Mouse (Mus musculus) forebrain, embryonic 16.5 days (tissue): Measurements from ENCODE around the gene Bcl11a. TPM values are rescaled to one million over a fixed set of nuclear protein-coding genes. Genes with fewer than 3 reads are reported as not detected.

Experiments used
- ATAC-seq: fragments of 200-750 bp; cut with Nextera tagmentation; 2 replicates; pipeline ENCODE4 v1.8.0; 2017; ENCODE audit warnings: mild to moderate bottlenecking, moderate library complexity
- H3K27ac ChIP-seq: fragments of 300-500 bp; sonication (generic); 2 replicates; pipeline ENCODE4 v1.5.1; 2014; ENCODE audit warnings: low read length, control low read depth
- H3K27me3 ChIP-seq: fragments of 300-500 bp; sonication (generic); replicated peaks from 2 replicates; pipeline ENCODE4 v1.6.1; 2014; ENCODE audit warnings: low read length; ENCODE audit not compliant: control insufficient read depth, insufficient read depth
- H3K36me3 ChIP-seq: fragments of 300-500 bp; sonication (generic); 2 replicates; pipeline ENCODE4 v1.6.1; 2014; ENCODE audit not compliant: control insufficient read depth, insufficient read depth
- H3K4me1 ChIP-seq: fragments of 300-500 bp; sonication (generic); replicated peaks from 2 replicates; pipeline ENCODE4 v1.6.1; 2014; ENCODE audit warnings: low read length; ENCODE audit not compliant: control insufficient read depth, insufficient read depth
- H3K4me2 ChIP-seq: fragments of 300-500 bp; sonication (generic); 2 replicates; pipeline ENCODE4 v1.6.1; 2014; ENCODE audit warnings: mild to moderate bottlenecking, low read length, control low read depth
- H3K4me3 ChIP-seq: fragments of 300-500 bp; sonication (generic); replicated peaks from 2 replicates; pipeline ENCODE4 v1.5.1; 2014; ENCODE audit warnings: mild to moderate bottlenecking, low read length, control low read depth
- H3K9ac ChIP-seq: fragments of 300-500 bp; sonication (generic); replicated peaks from 2 replicates; pipeline ENCODE4 v1.6.1; 2014; ENCODE audit warnings: low read depth, low read length, control low read depth
- H3K9me3 ChIP-seq: fragments of 300-500 bp; sonication (generic); 2 replicates; pipeline ENCODE4 v1.6.1; 2016; ENCODE audit warnings: low read length; ENCODE audit not compliant: control insufficient read depth
- WGBS: fragments of 180-500 bp; shearing (Covaris S2); extraction: QIAGEN DNeasy Blood & Tissue Kit; methylation state at CpG from one replicate; pipeline ENCODE4 v1.1.7; 2014; 5-methylcytosine and 5-hydroxymethylcytosine counted together
- polyA plus RNA-seq: library from polyadenylated mRNA; unstranded; fragments of >200 nt; fragmentation: Nextera tagmentation; extraction: Ambion mirVana; gene quantifications from 2 replicates; pipeline ENCODE4 v1.2.1, GENCODE M21; 2015

Bcl11a gene
- polyA plus RNA-seq, 1 experiment from 2014 or later, result 236 TPM

DNA sequence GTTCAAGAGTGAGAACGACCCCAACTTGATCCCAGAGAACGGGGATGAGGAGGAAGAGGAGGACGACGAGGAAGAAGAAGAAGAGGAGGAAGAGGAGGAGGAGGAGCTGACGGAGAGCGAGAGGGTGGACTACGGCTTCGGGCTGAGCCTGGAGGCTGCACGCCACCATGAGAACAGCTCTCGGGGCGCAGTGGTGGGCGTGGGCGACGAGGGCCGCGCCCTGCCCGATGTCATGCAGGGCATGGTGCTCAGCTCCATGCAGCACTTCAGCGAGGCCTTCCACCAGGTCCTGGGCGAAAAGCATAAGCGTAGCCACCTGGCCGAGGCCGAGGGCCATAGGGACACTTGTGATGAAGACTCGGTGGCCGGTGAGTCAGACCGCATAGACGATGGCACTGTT, 86.2 kb downstream of the Bcl11a start:
- ATAC-seq, result no peak
- Histone ChIP-seq H3K9ac (no peak overlapping the region), H3K9me3 (no peaks in the 10 kb centered on the region), H3K4me3 (no peak overlapping the region), H3K27ac (no peak overlapping the region), H3K4me2 (no peak overlapping the region), H3K36me3 (peaks cover 17% of the 10 kb centered on the region), H3K4me1 (peaks cover 44% of the 10 kb centered on the region), H3K27me3 (no peaks in the 10 kb centered on the region)
- 97% methylated on average over 26 of the region's 26 CpGs for whole genome bisulfite sequencing

DNA sequence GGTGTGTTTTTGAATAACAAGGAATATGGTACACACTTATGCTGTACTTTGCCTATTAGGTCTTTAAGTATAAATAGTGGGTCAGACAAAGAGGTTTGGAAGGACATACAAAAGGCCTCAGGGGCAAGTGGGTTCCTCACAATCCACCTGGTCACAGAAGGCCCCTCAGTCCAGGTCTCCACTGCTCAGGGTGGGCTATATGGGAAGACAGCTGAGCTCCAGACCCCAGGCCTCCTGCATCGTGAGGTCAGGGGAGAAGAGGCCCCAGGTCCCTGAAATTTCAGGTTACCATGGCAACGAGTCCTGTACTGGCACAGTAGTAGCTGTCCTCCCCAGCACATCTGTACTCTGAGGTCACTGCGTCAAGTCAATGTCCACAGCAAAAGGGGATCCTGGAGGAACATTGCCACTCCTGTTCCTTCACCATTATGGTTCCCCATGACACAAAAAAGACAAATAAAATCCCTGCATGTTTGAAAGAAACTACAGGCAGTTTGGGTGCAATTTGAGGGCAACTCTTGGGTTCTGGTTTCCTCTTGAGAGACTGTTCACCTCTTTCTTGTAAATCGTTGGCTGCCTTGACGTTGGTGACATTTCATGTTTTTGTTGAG, 93.9 kb downstream of the Bcl11a start:
- Histone ChIP-seq H3K27me3 (no peaks in the 10 kb centered on the region), H3K27ac (no peak overlapping the region), H3K4me3 (no peak overlapping the region), H3K9me3 (no peaks in the 10 kb centered on the region), H3K4me1 (0 out of 2 replicates have a peak, but pooled peaks cover 6% of the 10 kb centered on the region), H3K36me3 (peaks cover 6% of the 10 kb centered on the region; the same call in 1 of the 2 replicates), H3K4me2 (no peak overlapping the region), H3K9ac (no peak overlapping the region)
- ATAC-seq, result 0 out of 2 replicates have a peak, but pooled peaks have one; percentile 19
- 81% methylated on average over 5 of the region's 5 CpGs for WGBS

DNA sequence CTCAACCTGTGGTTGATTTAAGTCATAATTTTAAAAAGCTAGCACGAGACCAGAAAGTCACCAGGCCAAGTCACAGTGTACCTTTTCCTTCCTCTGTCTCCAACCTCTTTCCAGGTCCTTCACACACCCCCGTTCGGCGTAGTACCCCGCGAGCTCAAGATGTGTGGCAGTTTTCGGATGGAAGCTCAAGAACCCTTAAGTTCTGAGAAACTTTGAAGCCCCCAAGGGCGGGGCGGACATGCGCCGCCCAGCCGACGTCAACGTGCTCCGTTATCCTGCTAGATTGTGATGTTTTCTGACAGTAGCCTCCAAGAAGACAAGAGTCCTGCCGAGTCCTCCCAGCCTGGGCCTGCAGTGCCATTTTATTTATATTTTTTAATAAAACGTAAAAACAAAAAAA, 94.7 kb downstream of the Bcl11a start:
- Histone ChIP-seq H3K27ac (no peak overlapping the region), H3K4me1 (0 out of 2 replicates have a peak, but pooled peaks cover 6% of the 10 kb centered on the region), H3K4me2 (no peak overlapping the region), H3K27me3 (no peaks in the 10 kb centered on the region), H3K36me3 (peaks cover 6% of the 10 kb centered on the region; the same call in 1 of the 2 replicates), H3K9ac (no peak overlapping the region), H3K4me3 (no peak overlapping the region), H3K9me3 (no peaks in the 10 kb centered on the region)
- ATAC-seq, result no peak
- 88% methylated on average over 17 of the region's 17 CpGs for WGBS

DNA sequence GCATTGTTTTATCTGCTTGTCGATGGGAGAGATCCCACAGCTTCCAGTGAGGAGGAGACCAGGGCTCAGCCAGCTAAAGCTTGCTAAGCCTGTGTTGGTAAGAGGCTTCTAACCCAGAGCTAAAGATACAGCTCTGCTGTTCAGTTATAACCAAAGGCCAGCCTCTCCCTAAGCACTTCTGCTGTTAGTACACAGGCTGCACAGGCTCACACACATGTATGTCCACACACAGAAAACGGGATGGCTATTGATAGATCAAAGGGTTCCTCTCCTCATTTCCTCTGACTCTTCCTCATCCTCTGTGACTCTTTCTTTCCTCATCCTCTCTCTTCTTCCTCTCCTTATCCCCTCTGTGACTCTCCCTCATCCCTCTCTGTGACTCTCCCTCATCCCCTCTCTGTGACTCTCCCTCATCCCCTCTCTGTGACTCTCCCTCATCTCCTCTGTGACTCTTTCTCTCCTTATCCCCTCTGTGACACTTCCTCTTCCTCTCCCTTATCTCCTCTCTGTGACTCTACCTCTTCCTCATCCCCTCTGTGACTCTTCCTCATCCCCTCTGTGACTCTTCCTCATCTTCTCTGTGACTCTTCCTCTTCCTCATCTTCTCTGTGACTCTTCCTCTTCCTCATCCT, 96.4 kb downstream of the Bcl11a start:
- Histone ChIP-seq H3K4me1 (0 out of 2 replicates have a peak, but pooled peaks cover 4% of the 10 kb centered on the region), H3K27ac (no peak overlapping the region), H3K36me3 (peaks cover 6% of the 10 kb centered on the region; the same call in 1 of the 2 replicates), H3K4me2 (no peak overlapping the region), H3K9me3 (no peaks in the 10 kb centered on the region), H3K9ac (no peak overlapping the region), H3K4me3 (no peak overlapping the region), H3K27me3 (no peaks in the 10 kb centered on the region)
- 88% methylated on average over 2 of the region's 2 CpGs for WGBS
- ATAC-seq, result no peak

DNA sequence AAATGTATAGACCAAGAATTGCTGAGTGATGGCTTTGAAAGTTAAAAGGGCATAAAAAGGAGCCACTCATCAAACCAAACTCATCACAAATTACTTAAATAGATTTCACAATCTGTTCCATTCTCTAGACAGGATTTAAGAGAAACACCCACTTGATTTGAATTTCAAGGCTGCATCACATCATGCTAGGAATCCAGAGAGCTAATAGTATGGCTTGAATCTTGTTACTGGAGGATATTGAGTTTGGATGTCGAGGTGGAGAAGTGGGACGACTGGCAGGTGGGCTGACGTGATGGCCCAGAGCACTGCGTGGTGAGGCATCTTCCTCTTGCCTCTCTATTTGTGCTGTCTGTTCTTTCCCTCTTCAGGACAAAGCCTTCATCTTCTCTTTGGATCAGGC, 99.6 kb downstream of the Bcl11a start:
- Histone ChIP-seq H3K4me1 (peaks cover 5% of the 10 kb centered on the region), H3K9me3 (no peaks in the 10 kb centered on the region), H3K9ac (no peak overlapping the region), H3K36me3 (peaks cover 4% of the 10 kb centered on the region; the same call in 1 of the 2 replicates), H3K4me3 (no peak overlapping the region), H3K27ac (no peak overlapping the region), H3K27me3 (no peaks in the 10 kb centered on the region), H3K4me2 (no peak overlapping the region)
- no peak for ATAC-seq
- 85% methylated on average over 4 of the region's 4 CpGs for WGBS

DNA sequence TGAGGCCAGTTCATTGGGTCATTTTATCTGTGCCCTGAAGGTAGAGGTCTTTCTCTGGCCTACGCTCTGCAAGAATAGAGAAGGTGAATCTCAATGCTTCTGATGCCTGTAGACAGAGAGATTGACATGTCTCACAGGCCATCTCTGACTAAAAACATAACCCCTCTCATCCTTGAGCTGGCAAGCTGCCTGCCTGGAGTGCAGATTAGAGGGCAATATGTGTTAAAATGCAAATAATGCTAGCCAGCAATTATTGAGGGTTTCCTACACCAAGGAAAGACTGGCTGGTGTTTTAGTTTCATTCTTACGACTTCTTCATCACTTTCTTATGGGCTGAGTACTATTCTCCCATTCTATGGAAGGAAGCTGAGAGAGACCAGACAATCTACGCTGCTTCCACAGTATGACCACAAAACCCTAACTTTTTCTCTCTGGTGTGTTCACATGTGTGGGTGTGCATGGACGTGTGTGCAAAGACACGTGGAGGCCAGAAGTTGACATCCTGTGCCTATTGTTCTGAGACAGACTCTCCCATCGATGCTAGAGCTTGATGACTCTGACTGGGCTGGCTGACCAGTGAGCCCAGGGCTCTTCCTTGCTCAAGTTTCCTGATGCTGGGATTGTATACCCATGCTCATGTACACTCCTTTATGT, 101.1 kb downstream of the Bcl11a start:
- no peak overlapping the region for H3K27ac ChIP-seq
- no peaks in the 10 kb centered on the region for H3K27me3 ChIP-seq
- peaks cover 8% of the 10 kb centered on the region for H3K4me1 ChIP-seq
- ATAC-seq, result no peak
- H3K36me3 ChIP-seq, result no peaks in the 10 kb centered on the region
- H3K4me3 ChIP-seq, result no peak overlapping the region
- H3K9ac ChIP-seq, result no peak overlapping the region
- 94% methylated on average over 6 of the region's 6 CpGs for WGBS
- no peak overlapping the region for H3K4me2 ChIP-seq
- H3K9me3 ChIP-seq, result no peaks in the 10 kb centered on the region

DNA sequence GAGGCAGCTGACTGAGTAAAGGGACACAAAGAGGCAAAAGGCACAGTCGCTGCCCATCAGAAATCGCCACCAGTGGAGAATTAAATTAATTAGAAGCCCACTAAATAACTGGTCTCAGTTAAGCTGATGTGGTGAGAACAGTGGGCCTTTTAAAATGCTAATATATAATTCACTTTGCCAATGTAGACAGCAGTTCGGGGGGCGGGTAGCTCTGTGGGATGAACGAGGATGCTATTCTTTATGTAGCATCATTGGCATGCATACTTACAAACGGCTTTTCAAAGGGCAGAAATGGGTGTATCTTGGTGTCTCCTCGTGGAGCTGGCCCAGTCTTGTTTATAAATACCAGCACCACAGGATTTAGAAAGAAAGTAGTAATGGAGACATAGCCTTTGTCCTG, 102.2 kb downstream of the Bcl11a start:
- peak; percentile 47 for ATAC-seq

DNA sequence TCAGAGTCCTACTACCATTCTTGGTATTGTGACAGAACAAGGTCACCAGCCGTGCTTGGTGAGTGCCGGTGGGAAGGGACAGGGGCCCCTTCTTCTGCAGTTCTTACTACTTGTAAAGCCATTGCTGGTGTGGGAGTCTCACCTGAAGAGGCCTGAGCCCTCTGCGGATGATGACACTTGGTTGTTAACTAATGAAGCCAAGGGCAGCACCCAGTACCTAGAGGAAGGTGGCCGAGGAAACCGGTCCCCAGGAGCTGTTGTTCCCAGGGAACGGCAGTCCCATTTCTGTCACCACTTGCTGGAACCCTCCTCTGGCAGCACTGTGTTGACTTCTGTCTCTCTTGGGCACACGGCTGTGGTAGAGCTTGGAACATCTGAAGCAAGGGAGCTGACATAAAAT, 105.6 kb downstream of the Bcl11a start:
- Histone ChIP-seq H3K4me3 (no peak overlapping the region), H3K4me2 (no peak overlapping the region), H3K27ac (no peak overlapping the region), H3K9ac (no peak overlapping the region), H3K4me1 (peaks cover 8% of the 10 kb centered on the region), H3K27me3 (no peaks in the 10 kb centered on the region), H3K9me3 (no peaks in the 10 kb centered on the region), H3K36me3 (no peaks in the 10 kb centered on the region)
- 85% methylated on average over 7 of the region's 7 CpGs for WGBS
- ATAC-seq, result 0 out of 2 replicates have a peak, but pooled peaks have one; percentile 18

More for the DNA sequence above, 102.2 kb downstream of the Bcl11a start:
- H3K4me3 ChIP-seq, result no peak overlapping the region
- H3K27me3 ChIP-seq, result no peaks in the 10 kb centered on the region
- H3K27ac ChIP-seq, result no peak overlapping the region
- no peaks in the 10 kb centered on the region for H3K9me3 ChIP-seq
- 5% methylated on average over 7 of the region's 7 CpGs for WGBS
- H3K4me1 ChIP-seq, result peaks cover 8% of the 10 kb centered on the region
- H3K4me2 ChIP-seq, result no peak overlapping the region
- H3K36me3 ChIP-seq, result no peaks in the 10 kb centered on the region
- H3K9ac ChIP-seq, result no peak overlapping the region

DNA sequence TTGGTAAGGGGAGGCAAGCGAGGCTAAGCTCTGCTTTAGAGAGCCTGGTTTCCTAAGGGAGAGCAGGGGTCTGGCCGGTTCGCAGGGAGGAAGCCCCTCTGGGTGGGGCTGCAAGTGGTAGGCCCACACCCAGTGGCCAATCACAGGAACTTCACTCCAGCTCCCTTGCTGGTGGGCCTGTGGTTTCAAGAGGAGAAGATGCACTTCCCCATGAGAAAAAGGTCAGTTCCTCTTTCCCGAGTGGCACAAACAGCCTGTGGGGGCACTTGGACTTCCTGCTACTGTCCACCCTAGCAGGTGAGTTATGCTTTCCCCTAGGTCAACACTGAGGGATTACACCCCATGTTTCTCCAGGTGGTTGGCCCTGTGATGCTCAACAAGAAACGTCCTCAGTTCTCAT, 107.1 kb downstream of the Bcl11a start:
- Histone ChIP-seq H3K27ac (no peak overlapping the region), H3K9me3 (no peaks in the 10 kb centered on the region), H3K9ac (no peak overlapping the region), H3K36me3 (no peaks in the 10 kb centered on the region), H3K27me3 (no peaks in the 10 kb centered on the region), H3K4me3 (no peak overlapping the region), H3K4me1 (peaks cover 8% of the 10 kb centered on the region), H3K4me2 (no peak overlapping the region)
- 72% methylated on average over 5 of the region's 5 CpGs for WGBS
- no peak for ATAC-seq
